Mouse (Mus musculus): Measurements from ENCODE around the gene Cplane1. TPM values are rescaled to one million over a fixed set of nuclear protein-coding genes. Genes with fewer than 3 reads are reported as not detected.

Cplane1 gene
- polyA plus RNA-seq (2015; fragmentation: Nextera tagmentation; extraction: Ambion mirVana) = 15.3 and 18.1 TPM in 2 replicates

GRCm38 (mm10) chr15:8168591-8169265 lies at the start of gene Cplane1:
Cplane1 (plus strand) TSS chr15:8169106.
- peaks cover 13% of the 10 kb centered on the region for H3K4me1 ChIP-seq (ENCODE audit: control insufficient read depth, insufficient read depth, low read length)
- H3K27me3 ChIP-seq (ENCODE audit: control insufficient read depth, insufficient read depth, low read depth, low read length) = no peaks in the 10 kb centered on the region
- peak within 1 kb of the TSS; percentile 80 for H3K4me3 ChIP-seq (ENCODE audit: low read depth, low read length)
- no peaks in the 10 kb centered on the region for H3K9me3 ChIP-seq (replicated peaks; ENCODE audit: control insufficient read depth, low read length, poor library complexity, severe bottlenecking)
- H3K9ac ChIP-seq (ENCODE audit: low read depth, low read length) = peak within 1 kb of the TSS; percentile 96
- under 1% methylated on average over 42 of the region's 47 CpGs for WGBS
- H3K27ac ChIP-seq (ENCODE audit: low read length) = peak within 1 kb of the TSS; percentile 93
- peak within 1 kb of the TSS; percentile 74 for H3K4me2 ChIP-seq (ENCODE audit: low read length)
- peaks cover 5% of the 10 kb centered on the region; the same call in 1 of the 2 replicates for H3K36me3 ChIP-seq (ENCODE audit: control insufficient read depth, insufficient read depth, low read length)
- peak; percentile 99 for ATAC-seq

- Histone ChIP-seq H3K27ac (ENCODE audit: low read length) (no peak overlapping the region), H3K9ac (ENCODE audit: low read depth, low read length) (no peak overlapping the region), H3K36me3 (ENCODE audit: control insufficient read depth, insufficient read depth, low read length) (peaks cover 30% of the 10 kb centered on the region), H3K4me1 (ENCODE audit: control insufficient read depth, insufficient read depth, low read length) (no peaks in the 10 kb centered on the region), H3K9me3 (replicated peaks; ENCODE audit: control insufficient read depth, low read length, poor library complexity, severe bottlenecking) (no peaks in the 10 kb centered on the region), H3K4me3 (ENCODE audit: low read depth, low read length) (no peak overlapping the region), H3K4me2 (ENCODE audit: low read length) (no peak overlapping the region), H3K27me3 (ENCODE audit: control insufficient read depth, insufficient read depth, low read depth, low read length) (no peaks in the 10 kb centered on the region)
- WGBS = 89% methylated on average over 1 of the region's 1 CpGs
- ATAC-seq = no peak
Observed at GRCm38 (mm10) chr15:8129281-8129680, 39.6 kb upstream of the Cplane1 start.

- no peak overlapping the region for H3K27ac ChIP-seq (ENCODE audit: low read length)
- no peaks in the 10 kb centered on the region for H3K27me3 ChIP-seq (ENCODE audit: control insufficient read depth, insufficient read depth, low read depth, low read length)
- H3K9ac ChIP-seq (ENCODE audit: low read depth, low read length) = no peak overlapping the region
- no peak overlapping the region for H3K4me3 ChIP-seq (ENCODE audit: low read depth, low read length)
- H3K9me3 ChIP-seq (replicated peaks; ENCODE audit: control insufficient read depth, low read length, poor library complexity, severe bottlenecking) = no peaks in the 10 kb centered on the region
- no peak for ATAC-seq
- no peak overlapping the region for H3K4me2 ChIP-seq (ENCODE audit: low read length)
- WGBS = 94% methylated on average over 3 of the region's 3 CpGs
- H3K36me3 ChIP-seq (ENCODE audit: control insufficient read depth, insufficient read depth, low read length) = peaks cover 37% of the 10 kb centered on the region
- no peaks in the 10 kb centered on the region for H3K4me1 ChIP-seq (ENCODE audit: control insufficient read depth, insufficient read depth, low read length)
Observed at GRCm38 (mm10) chr15:8131268-8131667, 37.6 kb upstream of the Cplane1 start.

- no peak for ATAC-seq
- Histone ChIP-seq H3K36me3 (ENCODE audit: control insufficient read depth, insufficient read depth, low read length) (peaks cover 34% of the 10 kb centered on the region), H3K4me2 (ENCODE audit: low read length) (no peak overlapping the region)
Observed at GRCm38 (mm10) chr15:8131761-8132160, 37.1 kb upstream of the Cplane1 start.

GRCm38 (mm10) chr15:8135606-8136005 lies 33.3 kb upstream of the Cplane1 start:
- no peak overlapping the region for H3K4me2 ChIP-seq (ENCODE audit: low read length)
- 93% methylated on average over 5 of the region's 5 CpGs for WGBS
- H3K27ac ChIP-seq (ENCODE audit: low read length) = no peak overlapping the region
- H3K9me3 ChIP-seq (replicated peaks; ENCODE audit: control insufficient read depth, low read length, poor library complexity, severe bottlenecking) = no peaks in the 10 kb centered on the region
- no peaks in the 10 kb centered on the region for H3K27me3 ChIP-seq (ENCODE audit: control insufficient read depth, insufficient read depth, low read depth, low read length)
- no peak overlapping the region for H3K4me3 ChIP-seq (ENCODE audit: low read depth, low read length)
- ATAC-seq = no peak
- no peaks in the 10 kb centered on the region for H3K4me1 ChIP-seq (ENCODE audit: control insufficient read depth, insufficient read depth, low read length)
- peaks cover 45% of the 10 kb centered on the region for H3K36me3 ChIP-seq (ENCODE audit: control insufficient read depth, insufficient read depth, low read length)
- H3K9ac ChIP-seq (ENCODE audit: low read depth, low read length) = no peak overlapping the region

More at GRCm38 (mm10) chr15:8131761-8132160, 37.1 kb upstream of the Cplane1 start:
- Histone ChIP-seq H3K27ac (ENCODE audit: low read length) (no peak overlapping the region), H3K27me3 (ENCODE audit: control insufficient read depth, insufficient read depth, low read depth, low read length) (no peaks in the 10 kb centered on the region), H3K9me3 (replicated peaks; ENCODE audit: control insufficient read depth, low read length, poor library complexity, severe bottlenecking) (no peaks in the 10 kb centered on the region), H3K4me1 (ENCODE audit: control insufficient read depth, insufficient read depth, low read length) (no peaks in the 10 kb centered on the region), H3K9ac (ENCODE audit: low read depth, low read length) (no peak overlapping the region), H3K4me3 (ENCODE audit: low read depth, low read length) (no peak overlapping the region)

GRCm38 (mm10) chr15:8161841-8162240 lies 7.1 kb upstream of the Cplane1 start:
- H3K4me3 ChIP-seq (ENCODE audit: low read depth, low read length) = no peak overlapping the region
- H3K27me3 ChIP-seq (ENCODE audit: control insufficient read depth, insufficient read depth, low read depth, low read length) = no peaks in the 10 kb centered on the region
- H3K4me1 ChIP-seq (ENCODE audit: control insufficient read depth, insufficient read depth, low read length) = no peaks in the 10 kb centered on the region
- H3K27ac ChIP-seq (ENCODE audit: low read length) = no peak overlapping the region
- no peak overlapping the region for H3K9ac ChIP-seq (ENCODE audit: low read depth, low read length)
- H3K4me2 ChIP-seq (ENCODE audit: low read length) = no peak overlapping the region
- H3K9me3 ChIP-seq (replicated peaks; ENCODE audit: control insufficient read depth, low read length, poor library complexity, severe bottlenecking) = no peaks in the 10 kb centered on the region
- 90% methylated on average over 1 of the region's 1 CpGs for WGBS
- no peak for ATAC-seq
- H3K36me3 ChIP-seq (ENCODE audit: control insufficient read depth, insufficient read depth, low read length) = peaks cover 10% of the 10 kb centered on the region

GRCm38 (mm10) chr15:8169266-8169746 lies 400 bp downstream of the Cplane1 start:
- ATAC-seq = peak; percentile 86
- peak overlapping the region; percentile 93 for H3K27ac ChIP-seq (ENCODE audit: low read length)
- H3K27me3 ChIP-seq (ENCODE audit: control insufficient read depth, insufficient read depth, low read depth, low read length) = no peaks in the 10 kb centered on the region
- under 1% methylated on average over 25 of the region's 25 CpGs for WGBS
- H3K36me3 ChIP-seq (ENCODE audit: control insufficient read depth, insufficient read depth, low read length) = peaks cover 5% of the 10 kb centered on the region; the same call in 1 of the 2 replicates
- peak overlapping the region; percentile 55 for H3K4me2 ChIP-seq (ENCODE audit: low read length)
- peak overlapping the region; percentile 96 for H3K9ac ChIP-seq (ENCODE audit: low read depth, low read length)
- H3K4me1 ChIP-seq (ENCODE audit: control insufficient read depth, insufficient read depth, low read length) = peaks cover 13% of the 10 kb centered on the region
- no peaks in the 10 kb centered on the region for H3K9me3 ChIP-seq (replicated peaks; ENCODE audit: control insufficient read depth, low read length, poor library complexity, severe bottlenecking)
- H3K4me3 ChIP-seq (ENCODE audit: low read depth, low read length) = peak overlapping the region; percentile 80

- Histone ChIP-seq H3K9me3 (replicated peaks; ENCODE audit: control insufficient read depth, low read length, poor library complexity, severe bottlenecking) (no peaks in the 10 kb centered on the region), H3K9ac (ENCODE audit: low read depth, low read length) (no peak overlapping the region), H3K4me2 (ENCODE audit: low read length) (no peak overlapping the region), H3K27me3 (ENCODE audit: control insufficient read depth, insufficient read depth, low read depth, low read length) (no peaks in the 10 kb centered on the region), H3K27ac (ENCODE audit: low read length) (no peak overlapping the region), H3K4me1 (ENCODE audit: control insufficient read depth, insufficient read depth, low read length) (no peaks in the 10 kb centered on the region), H3K4me3 (ENCODE audit: low read depth, low read length) (no peak overlapping the region), H3K36me3 (ENCODE audit: control insufficient read depth, insufficient read depth, low read length) (peaks cover 37% of the 10 kb centered on the region)
- WGBS = 96% methylated on average over 3 of the region's 3 CpGs
- no peak for ATAC-seq
Observed at GRCm38 (mm10) chr15:8189563-8189962, 20.7 kb downstream of the Cplane1 start.

- no peaks in the 10 kb centered on the region for H3K27me3 ChIP-seq (ENCODE audit: control insufficient read depth, insufficient read depth, low read depth, low read length)
- no peak overlapping the region for H3K27ac ChIP-seq (ENCODE audit: low read length)
- H3K4me1 ChIP-seq (ENCODE audit: control insufficient read depth, insufficient read depth, low read length) = no peaks in the 10 kb centered on the region
- H3K36me3 ChIP-seq (ENCODE audit: control insufficient read depth, insufficient read depth, low read length) = peaks cover 45% of the 10 kb centered on the region
- WGBS = 98% methylated on average over 3 of the region's 3 CpGs
- no peak overlapping the region for H3K9ac ChIP-seq (ENCODE audit: low read depth, low read length)
- no peak for ATAC-seq
- no peaks in the 10 kb centered on the region for H3K9me3 ChIP-seq (replicated peaks; ENCODE audit: control insufficient read depth, low read length, poor library complexity, severe bottlenecking)
- no peak overlapping the region for H3K4me3 ChIP-seq (ENCODE audit: low read depth, low read length)
- no peak overlapping the region for H3K4me2 ChIP-seq (ENCODE audit: low read length)
Observed at GRCm38 (mm10) chr15:8190435-8190834, 21.5 kb downstream of the Cplane1 start.

All from midbrain, embryonic 16.5 days (tissue).